ENCODE assay signal across 9 mouse cellular contexts in genomic region chr13:60684806-60685205, GRCm38 (mm10).
DNase-seq lines count a peak whose midpoint lies in the region; ATAC-seq and TF ChIP-seq lines count a peak whose summit lies in the region.
"Had no signal": no experiment of that assay in that cellular context is flagged by ENCODE, and none has a peak within 500 bp of the region (broad histone marks: within the 10 kb centered on the region; RNA-seq: fewer than 3 reads in every experiment).

No protein-coding gene starts in this region.

- TF ChIP-seq CTCF in lung, postnatal 0 days (IDR thresholded peaks at IDR 0.05), result no peak
- no peak for TF ChIP-seq CTCF in hindbrain, postnatal 0 days (IDR thresholded peaks at IDR 0.05; ENCODE audit: low read depth)
- no peak for TF ChIP-seq CTCF in small intestine, adult 2 months (IDR thresholded peaks at IDR 0.05; ENCODE audit: extremely low read depth, insufficient read length, insufficient replicate concordance, low read depth, low read length)

- no peaks in the 10 kb centered on the region for H3K27me3 ChIP-seq in heart, embryonic 13.5 days (replicated peaks)
- H3K27me3 ChIP-seq in lung, postnatal 0 days (replicated peaks; ENCODE audit: insufficient read depth, low read length), result no peaks in the 10 kb centered on the region
- H3K27me3 ChIP-seq in hindbrain, postnatal 0 days (ENCODE audit: insufficient read depth, low read length), result no peaks in the 10 kb centered on the region
- no peaks in the 10 kb centered on the region for H3K27me3 ChIP-seq in small intestine, adult 2 months (ENCODE audit: control insufficient read depth, insufficient read depth, low read length)

- no peaks in the 10 kb centered on the region for H3K36me3 ChIP-seq in heart, embryonic 13.5 days
- no peaks in the 10 kb centered on the region for H3K36me3 ChIP-seq in lung, postnatal 0 days (ENCODE audit: insufficient read depth, low read length)
- no peaks in the 10 kb centered on the region for H3K36me3 ChIP-seq in hindbrain, postnatal 0 days (ENCODE audit: insufficient read depth, low read length)
- no peaks in the 10 kb centered on the region for H3K36me3 ChIP-seq in small intestine, adult 2 months (ENCODE audit: control insufficient read depth, insufficient read depth, low read length)

- 76% methylated on average over 8 of the region's 8 CpGs for WGBS in heart, embryonic 13.5 days
- WGBS in lung, postnatal 0 days, result 67% methylated on average over 8 of the region's 8 CpGs
- WGBS in hindbrain, postnatal 0 days, result 51% methylated on average over 8 of the region's 8 CpGs
- WGBS in small intestine, adult 2 months, result 82% methylated on average over 8 of the region's 8 CpGs

- H3K4me2 ChIP-seq in heart, embryonic 13.5 days, result no peak overlapping the region
- no peak overlapping the region for H3K4me2 ChIP-seq in lung, postnatal 0 days (replicated peaks; ENCODE audit: low read depth, low read length)
- no peak overlapping the region for H3K4me2 ChIP-seq in hindbrain, postnatal 0 days (ENCODE audit: low read depth, low read length)

- ATAC-seq in heart, embryonic 13.5 days (ENCODE audit: extremely low read depth, insufficient number of reproducible peaks, low FRiP score, low TSS enrichment), result no peak
- ATAC-seq in lung, postnatal 0 days, result no peak
- ATAC-seq in hindbrain, postnatal 0 days, result no peak; the same call in 1 of the 2 replicates

- no peak overlapping the region for H3K9ac ChIP-seq in heart, embryonic 13.5 days
- H3K9ac ChIP-seq in lung, postnatal 0 days (replicated peaks; ENCODE audit: low read depth), result no peak overlapping the region
- H3K9ac ChIP-seq in hindbrain, postnatal 0 days (replicated peaks; ENCODE audit: low read length), result no peak overlapping the region
- H3K9ac ChIP-seq: liver, embryonic 14.5 days had no signal

- no peaks in the 10 kb centered on the region for H3K9me3 ChIP-seq in heart, embryonic 13.5 days
- H3K9me3 ChIP-seq in lung, postnatal 0 days (ENCODE audit: low read length), result no peaks in the 10 kb centered on the region
- no peaks in the 10 kb centered on the region for H3K9me3 ChIP-seq in hindbrain, postnatal 0 days (ENCODE audit: low read length)

- peak overlapping the region; percentile 70 for H3K27ac ChIP-seq in heart, embryonic 13.5 days (replicated peaks)
- H3K27ac ChIP-seq in lung, postnatal 0 days (ENCODE audit: low read length), result peak overlapping the region; percentile 80
- H3K27ac ChIP-seq in hindbrain, postnatal 0 days, result peak overlapping the region; percentile 52
- peak overlapping the region; percentile 39; the same call in 1 of the 2 replicates for H3K27ac ChIP-seq in small intestine, adult 2 months (ENCODE audit: insufficient read depth, low read depth, low read length)
- H3K27ac ChIP-seq: liver, embryonic 14.5 days had no signal

- H3K4me3 ChIP-seq in heart, embryonic 13.5 days, result no peak overlapping the region
- no peak overlapping the region for H3K4me3 ChIP-seq in lung, postnatal 0 days (ENCODE audit: low read depth, low read length)
- H3K4me3 ChIP-seq in hindbrain, postnatal 0 days (ENCODE audit: low read length), result no peak overlapping the region
- H3K4me3 ChIP-seq in small intestine, adult 2 months (ENCODE audit: low read depth, low read length), result no peak overlapping the region

- no peak for TF ChIP-seq POLR2A in small intestine, adult 2 months (IDR thresholded peaks at IDR 0.05; ENCODE audit: low read depth, low read length)

- no peak for TF ChIP-seq EP300 in lung, postnatal 0 days (IDR thresholded peaks at IDR 0.05)

- H3K4me1 ChIP-seq in heart, embryonic 13.5 days, result peaks cover 47% of the 10 kb centered on the region
- peaks cover 41% of the 10 kb centered on the region for H3K4me1 ChIP-seq in lung, postnatal 0 days (ENCODE audit: insufficient read depth, low read depth, low read length)
- H3K4me1 ChIP-seq in hindbrain, postnatal 0 days (ENCODE audit: insufficient read depth, low read length), result peaks cover 28% of the 10 kb centered on the region
- peaks cover 3% of the 10 kb centered on the region; the same call in 1 of the 2 replicates for H3K4me1 ChIP-seq in small intestine, adult 2 months (ENCODE audit: control insufficient read depth, insufficient read depth, insufficient read length, low read length)

- no peak for DNase-seq in heart, adult 11 months
- no peak for DNase-seq in lung, postnatal 0 days (ENCODE audit: low spot score)
- DNase-seq in lung, postnatal 36 days, result no peak
- DNase-seq in hindbrain, postnatal 0 days (ENCODE audit: low spot score), result no peak
- DNase-seq in right cerebral cortex, postnatal 36 days (ENCODE audit: low spot score in 2 of 2), result no peak
- DNase-seq in gastrocnemius, postnatal 25 days, result no peak
